Mouse (Mus musculus): ENCODE data around the gene Lamb1.

- TF ChIP-seq POLR2A (IDR thresholded peaks at IDR 0.05; ENCODE audit: control insufficient read depth, extremely low read depth, insufficient read depth, low read length, poor library complexity): no peak
- no peak for TF ChIP-seq CTCF (IDR thresholded peaks at IDR 0.05; ENCODE audit: borderline replicate concordance, control insufficient read depth, extremely low read depth, insufficient read depth, low read length, poor library complexity)
Observed at GRCm38 (mm10) chr12:31307011-31307410, 42.0 kb downstream of the Lamb1 start.

All from thymus, adult 2 months (tissue).